Mouse (Mus musculus) neural tube, embryonic 11.5 days (tissue): ENCODE measurements at regions not wholly inside any gene's neighbourhood (a gene's known extent, or its start where the extent isn't known, plus 50 kb on each side); places are given as distances from the start of the nearest gene placed in this dataset.
A peak's percentile ranks its signal among the peaks of the same experiment; 100 is the strongest.
"Not testable (repeated sequence)": the region's sequence is repeated elsewhere in the genome, so short reads cannot be mapped to it uniquely, and the experiment has no call there.

Experiments used
- ATAC-seq: fragments of 200-750 bp; cut with Nextera tagmentation; 2 replicates; pipeline ENCODE4 v1.8.0; 2017; ENCODE audit warnings: moderate number of reproducible peaks, mild to moderate bottlenecking, moderate TSS enrichment, moderate library complexity; ENCODE audit not compliant: insufficient read depth, low FRiP score, low TSS enrichment
- DNase-seq: peaks from one replicate; pipeline ENCODE4 v3.0.0-alpha.2; 2015; ENCODE audit warnings: low spot score
- H3K27ac ChIP-seq: fragments of 300-500 bp; sonication (generic); 2 replicates; pipeline ENCODE4 v1.5.1; 2014; ENCODE audit warnings: low read depth, mild to moderate bottlenecking, low read length
- H3K27me3 ChIP-seq: fragments of 300-500 bp; sonication (generic); 2 replicates; pipeline ENCODE4 v1.6.1; 2014; ENCODE audit warnings: mild to moderate bottlenecking, low read length, mixed read lengths; ENCODE audit not compliant: control insufficient read depth, insufficient read depth
- H3K36me3 ChIP-seq: fragments of 300-500 bp; sonication (generic); 2 replicates; pipeline ENCODE4 v1.6.1; 2014; ENCODE audit warnings: mild to moderate bottlenecking, low read length, moderate library complexity, mixed read lengths; ENCODE audit not compliant: control insufficient read depth, insufficient read depth
- H3K4me1 ChIP-seq: fragments of 300-500 bp; sonication (generic); 2 replicates; pipeline ENCODE4 v1.6.1; 2014; ENCODE audit warnings: low read length, mixed read lengths; ENCODE audit not compliant: control insufficient read depth, insufficient read depth
- H3K4me2 ChIP-seq: fragments of 300-500 bp; sonication (generic); 2 replicates; pipeline ENCODE4 v1.6.1; 2014; ENCODE audit warnings: low read depth, mild to moderate bottlenecking, moderate library complexity
- H3K4me3 ChIP-seq: fragments of 300-500 bp; sonication (generic); 2 replicates; pipeline ENCODE4 v1.5.1; 2014; ENCODE audit warnings: low read depth, low read length
- H3K9ac ChIP-seq: fragments of 300-500 bp; sonication (generic); 2 replicates; pipeline ENCODE4 v1.6.1; 2014; ENCODE audit warnings: mild to moderate bottlenecking, low read length
- H3K9me3 ChIP-seq: fragments of 300-500 bp; sonication (generic); 2 replicates; pipeline ENCODE4 v1.6.1; 2016; ENCODE audit warnings: low read length; ENCODE audit not compliant: control insufficient read depth
- WGBS: fragments of 180-500 bp; shearing (Covaris S2); extraction: QIAGEN DNeasy Blood & Tissue Kit; methylation state at CpG from one replicate; pipeline ENCODE4 v1.1.7; 2014; 5-methylcytosine and 5-hydroxymethylcytosine counted together

DNA sequence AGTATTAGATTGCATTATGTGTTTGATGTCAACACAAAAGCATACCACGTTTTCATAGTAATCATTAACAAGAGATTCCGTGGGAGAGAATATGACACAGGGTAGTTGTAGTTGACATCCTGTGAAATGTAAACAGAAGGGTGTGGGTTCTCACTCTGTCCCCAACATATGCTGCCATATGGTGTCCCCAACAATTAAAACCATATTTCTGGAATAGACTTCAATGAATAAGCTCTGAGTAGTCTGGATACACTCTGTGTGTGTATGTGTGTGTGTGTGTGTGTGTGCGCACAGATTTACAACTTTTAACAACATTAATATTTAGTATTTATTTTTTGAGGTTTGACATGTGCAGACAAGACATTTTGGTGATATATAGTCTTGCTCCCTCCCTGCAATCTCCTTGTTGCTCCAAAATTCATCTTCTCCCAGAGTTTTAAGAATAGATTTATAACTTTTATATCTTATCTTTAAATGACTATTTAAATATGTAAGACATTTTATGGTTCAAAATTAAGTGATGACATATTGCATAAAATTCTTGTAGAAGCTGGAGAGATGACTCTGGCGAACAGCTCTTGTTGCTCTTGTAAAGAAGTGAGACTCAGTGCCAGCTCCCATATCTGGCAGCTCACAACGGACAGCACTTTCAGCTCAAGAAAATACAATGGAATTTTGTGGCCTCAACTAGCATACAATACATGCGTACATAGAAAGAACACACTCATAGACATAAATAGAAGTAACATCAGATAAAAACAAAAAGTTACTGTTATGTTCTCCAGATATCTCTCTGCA lies 162.6 kb upstream of the Tram1l1 start:
- H3K27ac ChIP-seq = no peak overlapping the region
- WGBS = 86% methylated on average over 6 of the region's 6 CpGs
- no peaks in the 10 kb centered on the region for H3K4me1 ChIP-seq
- no peaks in the 10 kb centered on the region for H3K27me3 ChIP-seq
- DNase-seq = no peak
- H3K36me3 ChIP-seq = no peaks in the 10 kb centered on the region
- no peak for ATAC-seq
- H3K9ac ChIP-seq = no peak overlapping the region
- no peaks in the 10 kb centered on the region for H3K9me3 ChIP-seq
- no peak overlapping the region for H3K4me2 ChIP-seq
- no peak overlapping the region for H3K4me3 ChIP-seq

DNA sequence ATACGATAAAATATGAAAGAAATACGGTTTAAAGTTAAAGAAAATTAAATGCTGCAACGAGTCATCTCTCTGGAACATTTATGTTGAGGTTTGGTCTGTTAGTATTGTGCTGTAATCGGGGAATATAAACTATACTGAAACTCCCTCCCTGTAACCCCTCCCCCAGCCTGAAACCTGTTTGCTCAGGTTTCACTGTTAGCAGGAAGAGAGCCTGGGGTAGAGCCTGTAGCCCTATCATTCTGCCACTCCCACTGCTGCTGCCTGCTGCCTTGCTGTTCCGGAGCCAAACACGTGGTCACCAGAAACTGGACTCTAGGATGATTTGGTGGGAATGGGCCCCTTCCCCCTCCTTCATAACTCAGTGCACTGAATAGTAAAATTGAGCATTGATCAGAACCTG lies 127.3 kb upstream of the Tram1l1 start:
- H3K4me3 ChIP-seq, H3K27me3 ChIP-seq, H3K4me1 ChIP-seq, H3K4me2 ChIP-seq, H3K27ac ChIP-seq, H3K9ac ChIP-seq, DNase-seq, H3K9me3 ChIP-seq, H3K36me3 ChIP-seq, ATAC-seq: not testable (repeated sequence)
- WGBS = 72% methylated on average over 6 of the region's 6 CpGs

GRCm38 (mm10) chr3:124200226-124200940 lies 120.3 kb upstream of the Tram1l1 start:
- not testable (repeated sequence) for H3K4me1 ChIP-seq
- 87% methylated on average over 9 of the region's 9 CpGs for WGBS

GRCm38 (mm10) chr3:124217131-124217530 lies 103.5 kb upstream of the Tram1l1 start:
- H3K27me3 ChIP-seq = no peaks in the 10 kb centered on the region
- ATAC-seq (no peak), DNase-seq (no peak)
- no peak overlapping the region for H3K9ac ChIP-seq
- no peaks in the 10 kb centered on the region for H3K4me1 ChIP-seq
- no peaks in the 10 kb centered on the region for H3K9me3 ChIP-seq
- no peak overlapping the region for H3K4me2 ChIP-seq
- H3K36me3 ChIP-seq = no peaks in the 10 kb centered on the region
- H3K4me3 ChIP-seq = no peak overlapping the region
- WGBS = 90% methylated on average over 2 of the region's 2 CpGs
- H3K27ac ChIP-seq = no peak overlapping the region

More at GRCm38 (mm10) chr3:124200226-124200940, 120.3 kb upstream of the Tram1l1 start:
- H3K27me3 ChIP-seq, ATAC-seq, H3K4me3 ChIP-seq, H3K9me3 ChIP-seq, H3K36me3 ChIP-seq, H3K4me2 ChIP-seq, H3K9ac ChIP-seq, H3K27ac ChIP-seq, DNase-seq: not testable (repeated sequence)

DNA sequence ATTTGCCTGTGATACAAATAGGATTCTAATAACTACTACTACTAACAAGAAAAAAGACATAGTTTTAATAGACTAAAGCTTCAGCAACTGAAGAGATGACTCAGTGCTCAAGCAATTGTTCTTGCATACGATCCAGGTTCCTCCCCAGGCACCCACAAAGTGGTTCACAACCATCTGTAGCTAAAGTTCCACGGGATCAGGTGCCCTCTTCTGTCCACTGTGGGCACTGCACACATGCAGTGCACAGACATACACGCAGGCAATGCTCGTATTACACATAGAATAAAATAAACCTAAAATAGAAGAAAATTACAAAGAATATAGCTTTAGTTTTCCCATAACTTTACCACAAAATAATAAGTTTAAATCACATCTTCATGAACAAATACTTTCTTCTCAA lies 94.7 kb upstream of the Tram1l1 start:
- H3K4me1 ChIP-seq = no peaks in the 10 kb centered on the region
- 80% methylated on average over 4 of the region's 4 CpGs for WGBS
- H3K4me2 ChIP-seq = no peak overlapping the region
- no peaks in the 10 kb centered on the region for H3K36me3 ChIP-seq
- H3K27ac ChIP-seq = no peak overlapping the region
- H3K27me3 ChIP-seq = no peaks in the 10 kb centered on the region
- H3K9me3 ChIP-seq = no peaks in the 10 kb centered on the region
- H3K4me3 ChIP-seq = no peak overlapping the region
- no peak overlapping the region for H3K9ac ChIP-seq
- DNase-seq (no peak), ATAC-seq (no peak)

- H3K4me1 ChIP-seq = no peaks in the 10 kb centered on the region
These were observed 93.0 kb upstream of the Tram1l1 start for GRCm38 (mm10) chr3:124227701-124228100.

DNA sequence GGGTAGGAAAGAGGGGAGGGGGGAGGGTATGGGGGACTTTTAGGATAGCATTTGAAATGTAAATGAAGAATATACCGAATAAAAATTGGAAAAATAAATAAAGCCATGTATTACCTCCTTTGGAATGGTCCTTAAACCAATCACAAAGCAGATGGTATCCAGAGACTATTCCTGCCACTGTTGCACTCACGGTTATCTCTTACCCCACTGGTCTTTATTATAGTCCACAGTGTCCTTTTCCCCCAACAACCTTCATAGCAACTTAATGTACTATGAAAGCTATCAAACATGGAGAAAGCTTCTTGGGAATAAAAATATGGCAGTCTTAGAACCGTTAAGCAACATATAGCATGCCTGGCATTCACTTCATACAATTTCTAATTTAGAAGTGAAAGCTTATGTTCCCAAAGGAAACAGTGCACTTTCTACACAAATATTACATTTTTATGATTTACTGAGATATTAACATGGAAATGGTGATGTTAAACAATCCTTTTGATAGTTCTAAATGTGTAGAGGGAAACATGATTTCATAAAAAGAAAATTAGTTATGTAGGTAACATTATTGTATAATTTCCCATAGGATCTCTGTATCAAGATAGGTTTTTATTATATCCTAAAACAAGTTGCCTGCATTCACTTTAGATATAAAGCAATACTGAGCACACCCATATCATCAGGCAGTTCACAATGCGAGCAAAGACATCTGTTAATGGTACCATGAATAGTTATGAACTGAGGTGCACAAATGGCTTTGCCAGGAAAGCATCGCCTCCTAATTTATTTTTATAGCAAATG lies 79.5 kb upstream of the Tram1l1 start:
- no peak overlapping the region for H3K9ac ChIP-seq
- no peak overlapping the region for H3K27ac ChIP-seq
- no peaks in the 10 kb centered on the region for H3K27me3 ChIP-seq
- H3K36me3 ChIP-seq = no peaks in the 10 kb centered on the region
- DNase-seq (no peak), ATAC-seq (0 out of 2 replicates have a peak, but pooled peaks have one; percentile 63)
- no peaks in the 10 kb centered on the region for H3K4me1 ChIP-seq
- no peaks in the 10 kb centered on the region for H3K9me3 ChIP-seq
- no peak overlapping the region for H3K4me2 ChIP-seq
- no peak overlapping the region for H3K4me3 ChIP-seq
- 72% methylated on average over 5 of the region's 5 CpGs for WGBS

More at GRCm38 (mm10) chr3:124227701-124228100, 93.0 kb upstream of the Tram1l1 start:
- ATAC-seq (no peak), DNase-seq (no peak)
- Histone ChIP-seq H3K4me2 (no peak overlapping the region), H3K9me3 (no peaks in the 10 kb centered on the region), H3K27me3 (no peaks in the 10 kb centered on the region), H3K27ac (no peak overlapping the region), H3K9ac (no peak overlapping the region), H3K4me3 (no peak overlapping the region), H3K36me3 (no peaks in the 10 kb centered on the region)

GRCm38 (mm10) chr3:124241734-124242006 lies 79.0 kb upstream of the Tram1l1 start:
- Histone ChIP-seq H3K4me2 (no peak overlapping the region), H3K4me1 (no peaks in the 10 kb centered on the region), H3K9ac (no peak overlapping the region), H3K9me3 (no peaks in the 10 kb centered on the region), H3K36me3 (no peaks in the 10 kb centered on the region), H3K27ac (no peak overlapping the region), H3K4me3 (no peak overlapping the region), H3K27me3 (no peaks in the 10 kb centered on the region)
- DNase-seq (no peak), ATAC-seq (peak; percentile 68; the same call in 1 of the 2 replicates)
- WGBS = 90% methylated on average over 1 of the region's 1 CpGs
